Mouse (Mus musculus) CH12F3 (cell line): Measurements from ENCODE around the gene Thap11.

Source experiments
- in situ Hi-C: fragments of 300-500 bp; cut with MboI; formaldehyde crosslinking; loops from 2 replicates; pipeline ENCODE4 v1.14.3; 2020; ENCODE audit warnings: low sequenced_read_pairs

Thap11 gene

GRCm38 (mm10) chr8:105900180-105900940, 45.4 kb downstream of the Thap11 start, which contains the start of gene Pskh1:
Pskh1 (plus strand) TSS chr8:105900441.
- in situ Hi-C loops = no loop called here

- in situ Hi-C loops = no loop called here
Observed at GRCm38 (mm10) chr8:105900941-105901616, 46.1 kb downstream of the Thap11 start.
